Mouse (Mus musculus) liver, embryonic 15.5 days (tissue): ENCODE results near the gene Cage1. TPM values are rescaled to one million over a fixed set of nuclear protein-coding genes. Genes with fewer than 3 reads are reported as not detected.
A peak's percentile ranks its signal among the peaks of the same experiment; 100 is the strongest.

Source experiments
- ATAC-seq: fragments of 200-750 bp; cut with Nextera tagmentation; 2 replicates; pipeline ENCODE4 v1.8.0; 2017; ENCODE audit warnings: moderate number of reproducible peaks, mild to moderate bottlenecking, moderate library complexity; ENCODE audit not compliant: insufficient read depth
- H3K27ac ChIP-seq: fragments of 300-500 bp; sonication (generic); replicated peaks from 2 replicates; pipeline ENCODE4 v1.5.1; 2015; ENCODE audit warnings: mild to moderate bottlenecking, inconsistent platforms
- H3K27me3 ChIP-seq: fragments of 300-500 bp; sonication (generic); 2 replicates; pipeline ENCODE4 v1.6.1; 2015; ENCODE audit warnings: mild to moderate bottlenecking, inconsistent platforms
- H3K36me3 ChIP-seq: fragments of 300-500 bp; sonication (generic); replicated peaks from 2 replicates; pipeline ENCODE4 v1.6.1; 2015; ENCODE audit warnings: moderate library complexity, mild to moderate bottlenecking, inconsistent platforms
- H3K4me1 ChIP-seq: fragments of 300-500 bp; sonication (generic); replicated peaks from 2 replicates; pipeline ENCODE4 v1.6.1; 2015; ENCODE audit warnings: inconsistent platforms
- H3K4me2 ChIP-seq: fragments of 300-500 bp; sonication (generic); 2 replicates; pipeline ENCODE4 v1.6.1; 2015; ENCODE audit warnings: moderate library complexity, mild to moderate bottlenecking, inconsistent platforms
- H3K4me3 ChIP-seq: fragments of 300-500 bp; sonication (generic); replicated peaks from 2 replicates; pipeline ENCODE4 v1.5.1; 2015; ENCODE audit warnings: mild to moderate bottlenecking, inconsistent platforms
- H3K9ac ChIP-seq: fragments of 300-500 bp; sonication (generic); 2 replicates; pipeline ENCODE4 v1.6.1; 2015; ENCODE audit warnings: moderate library complexity, mild to moderate bottlenecking, inconsistent platforms
- H3K9me3 ChIP-seq: fragments of 300-500 bp; sonication (generic); replicated peaks from 2 replicates; pipeline ENCODE4 v1.6.1; 2016; ENCODE audit warnings: inconsistent platforms
- WGBS: fragments of 180-500 bp; shearing (Covaris S2); methylation state at CpG from one replicate; pipeline ENCODE4 v1.1.7; 2015; ENCODE audit warnings: mixed read lengths; ENCODE audit not compliant: insufficient replicate concordance; 5-methylcytosine and 5-hydroxymethylcytosine counted together
- polyA plus RNA-seq: library from polyadenylated mRNA; unstranded; fragments of >200 nt; fragmentation: Nextera tagmentation; extraction: Ambion mirVana; gene quantifications from 2 replicates; pipeline ENCODE4 v1.2.1, GENCODE M21; 2015

Gene Cage1
- polyA plus RNA-seq, 1 experiment from 2014 or later = 0.30 TPM

- H3K36me3 ChIP-seq = no peaks in the 10 kb centered on the region
- H3K9ac ChIP-seq = no peak overlapping the region
- H3K4me1 ChIP-seq = peaks cover 53% of the 10 kb centered on the region
- H3K27me3 ChIP-seq = no peaks in the 10 kb centered on the region
- no peaks in the 10 kb centered on the region for H3K9me3 ChIP-seq
- H3K4me2 ChIP-seq = peak overlapping the region; percentile 79
- peak overlapping the region; percentile 83 for H3K27ac ChIP-seq
- no peak overlapping the region for H3K4me3 ChIP-seq
- no peak for ATAC-seq
- 73% methylated on average over 15 of the region's 15 CpGs for WGBS
Measured at GRCm38 (mm10) chr13:37966256-37967051, 70.4 kb downstream of the Cage1 start.

DNA sequence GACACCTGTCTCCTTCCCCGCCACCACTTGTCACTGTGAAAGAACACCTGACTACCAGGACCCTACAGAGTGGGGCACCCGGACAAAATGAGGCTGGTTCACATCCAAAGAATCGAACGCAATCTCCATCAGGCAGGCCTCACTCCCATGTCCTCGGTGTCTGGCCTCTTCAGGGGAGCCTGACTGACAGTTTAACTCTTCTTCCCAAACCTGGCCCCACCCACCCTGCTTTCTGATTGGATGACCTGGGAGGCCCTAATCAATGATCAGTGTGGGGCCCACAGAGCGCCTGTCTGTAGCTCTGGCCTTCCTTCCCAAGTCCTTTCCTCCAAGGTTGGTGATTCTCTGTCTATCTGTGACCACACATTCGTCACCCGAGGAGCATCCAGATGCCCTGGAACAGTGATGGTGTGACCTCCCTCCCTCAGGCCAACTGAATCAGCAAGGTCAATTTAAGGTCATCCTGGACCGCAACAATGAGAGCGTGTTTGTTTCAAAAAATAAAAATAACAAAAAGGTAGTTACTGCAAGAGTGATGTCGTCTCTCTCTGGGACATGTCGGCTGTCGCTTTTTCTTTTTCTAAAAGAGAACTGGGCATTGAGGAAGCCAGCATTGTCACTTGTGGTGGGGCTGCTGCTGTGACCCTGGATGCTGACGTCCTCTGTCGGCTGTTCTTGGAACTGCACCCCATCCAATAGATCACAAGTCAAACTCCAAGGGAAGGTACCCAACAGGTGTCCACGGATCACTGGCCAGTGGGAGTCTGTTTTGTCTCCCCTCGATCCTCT, 71.5 kb downstream of the Cage1 start:
- peak overlapping the region; percentile 79 for H3K4me2 ChIP-seq
- H3K4me3 ChIP-seq = peak overlapping the region; percentile 59
- 24% methylated on average over 17 of the region's 17 CpGs for WGBS
- ATAC-seq = peak; percentile 94
- peak overlapping the region; percentile 47; the same call in 1 of the 2 replicates for H3K9ac ChIP-seq
- peak overlapping the region; percentile 83 for H3K27ac ChIP-seq
- peaks cover 56% of the 10 kb centered on the region for H3K4me1 ChIP-seq
- no peaks in the 10 kb centered on the region for H3K36me3 ChIP-seq
- no peaks in the 10 kb centered on the region for H3K9me3 ChIP-seq
- no peaks in the 10 kb centered on the region for H3K27me3 ChIP-seq

DNA sequence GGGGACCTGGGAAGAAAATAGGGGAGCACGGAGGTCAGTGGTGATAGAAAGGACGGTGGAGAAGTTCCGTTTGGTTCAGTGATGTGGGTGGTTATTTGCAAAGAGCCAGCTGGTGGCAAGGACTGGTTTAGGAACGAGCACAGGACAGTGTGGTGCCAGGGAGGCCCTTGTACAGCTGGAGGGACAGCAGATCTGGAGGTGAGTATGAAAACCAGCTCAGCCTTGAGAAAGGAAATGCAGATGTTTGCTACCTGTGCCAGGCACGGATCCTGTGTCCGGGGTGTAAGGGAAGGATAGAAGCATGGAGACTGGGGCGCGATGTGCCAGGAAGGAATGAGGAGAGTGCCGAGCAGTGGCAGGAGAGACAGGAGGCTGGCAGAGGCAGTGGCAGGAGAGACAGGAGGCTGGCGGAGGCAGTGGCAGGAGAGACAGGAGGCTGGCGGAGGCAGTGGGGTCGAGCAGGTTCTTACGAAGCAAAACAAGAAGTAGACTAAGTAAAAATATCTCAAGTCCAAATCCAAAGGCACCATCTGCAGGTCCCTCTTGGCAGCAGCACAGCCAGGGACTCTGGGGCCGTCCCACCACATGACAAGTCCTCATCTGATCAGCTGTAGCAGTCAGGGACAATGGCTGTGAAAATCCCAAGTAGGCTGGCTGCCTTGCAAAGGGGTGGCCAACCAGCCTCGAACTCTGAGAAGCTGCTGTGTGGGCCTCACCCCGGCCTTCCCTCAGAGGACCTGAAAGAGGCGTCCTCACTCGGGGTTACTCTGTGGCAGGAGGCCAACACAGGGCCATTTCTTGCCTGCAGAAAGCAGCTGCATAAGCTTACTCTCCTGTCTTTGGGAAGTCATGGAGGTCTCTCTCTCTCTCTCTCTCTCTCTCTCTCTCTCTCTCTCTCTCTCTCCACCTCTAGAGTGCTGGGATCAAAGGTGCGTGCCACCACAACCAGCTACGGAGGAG, 72.5 kb downstream of the Cage1 start:
- ATAC-seq = peak; percentile 28; the same call in 1 of the 2 replicates
- H3K9ac ChIP-seq = peak overlapping the region; percentile 47; the same call in 1 of the 2 replicates
- 43% methylated on average over 20 of the region's 20 CpGs for whole genome bisulfite sequencing
- H3K36me3 ChIP-seq = no peaks in the 10 kb centered on the region
- H3K27ac ChIP-seq = peak overlapping the region; percentile 83
- no peaks in the 10 kb centered on the region for H3K9me3 ChIP-seq
- H3K4me3 ChIP-seq = peak overlapping the region; percentile 59
- H3K27me3 ChIP-seq = no peaks in the 10 kb centered on the region
- peak overlapping the region; percentile 79 for H3K4me2 ChIP-seq
- peaks cover 63% of the 10 kb centered on the region for H3K4me1 ChIP-seq

DNA sequence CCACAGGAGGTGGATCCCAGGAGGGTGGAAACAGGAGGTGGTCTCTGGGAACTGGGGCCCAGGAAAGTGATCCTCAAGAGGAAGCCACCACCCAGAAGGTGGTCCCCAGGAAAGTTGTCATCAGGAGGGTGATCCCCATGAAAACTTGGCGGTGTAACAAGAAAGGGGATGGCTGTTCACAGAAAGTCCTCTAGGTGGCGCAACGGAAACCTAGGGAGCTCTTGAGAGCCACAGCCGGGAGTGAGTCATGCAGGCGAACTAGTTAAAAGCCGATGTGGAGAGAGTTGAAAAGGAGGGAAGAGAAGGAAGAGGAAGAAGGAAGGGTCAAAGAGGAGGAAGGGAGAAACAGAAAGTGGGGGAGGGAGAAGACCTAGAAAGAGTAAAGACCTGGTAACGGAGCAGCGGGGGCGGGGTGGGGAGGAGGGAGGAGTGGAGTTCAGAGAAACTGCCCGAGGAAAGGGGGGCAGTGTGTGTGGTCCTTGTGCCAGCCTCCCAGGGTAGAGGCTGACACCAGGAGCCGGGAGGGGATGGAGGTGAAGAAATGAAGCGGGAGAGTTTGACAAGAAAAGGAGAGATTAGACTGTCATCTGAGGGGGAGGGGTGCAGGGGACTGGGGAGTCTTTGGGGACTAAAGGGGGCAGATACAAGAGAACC, 73.4 kb downstream of the Cage1 start:
- Histone ChIP-seq H3K27me3 (no peaks in the 10 kb centered on the region), H3K27ac (peak overlapping the region; percentile 83), H3K9me3 (no peaks in the 10 kb centered on the region), H3K9ac (peak overlapping the region; percentile 47; the same call in 1 of the 2 replicates), H3K4me2 (peak overlapping the region; percentile 79), H3K4me1 (peaks cover 67% of the 10 kb centered on the region), H3K4me3 (peak overlapping the region; percentile 59), H3K36me3 (no peaks in the 10 kb centered on the region)
- 3% methylated on average over 12 of the region's 12 CpGs for WGBS
- ATAC-seq = no peak

- 77% methylated on average over 9 of the region's 9 CpGs for WGBS
Measured at GRCm38 (mm10) chr13:37962541-37962940, 74.3 kb downstream of the Cage1 start.

GRCm38 (mm10) chr13:37959936-37960335, 76.9 kb downstream of the Cage1 start:
- WGBS = 73% methylated on average over 7 of the region's 7 CpGs
- Histone ChIP-seq H3K4me1 (peaks cover 52% of the 10 kb centered on the region), H3K9me3 (no peaks in the 10 kb centered on the region), H3K27ac (no peak overlapping the region), H3K4me2 (no peak overlapping the region), H3K9ac (no peak overlapping the region), H3K27me3 (no peaks in the 10 kb centered on the region), H3K4me3 (no peak overlapping the region), H3K36me3 (no peaks in the 10 kb centered on the region)
- no peak for ATAC-seq

More at GRCm38 (mm10) chr13:37962541-37962940, 74.3 kb downstream of the Cage1 start:
- H3K4me3 ChIP-seq = no peak overlapping the region
- no peaks in the 10 kb centered on the region for H3K9me3 ChIP-seq
- ATAC-seq = no peak
- no peak overlapping the region for H3K9ac ChIP-seq
- no peaks in the 10 kb centered on the region for H3K27me3 ChIP-seq
- H3K36me3 ChIP-seq = no peaks in the 10 kb centered on the region
- no peak overlapping the region for H3K4me2 ChIP-seq
- H3K4me1 ChIP-seq = peaks cover 74% of the 10 kb centered on the region
- no peak overlapping the region for H3K27ac ChIP-seq

- Histone ChIP-seq H3K4me2 (no peak overlapping the region; the same call in 1 of the 2 replicates), H3K4me1 (peaks cover 49% of the 10 kb centered on the region), H3K36me3 (no peaks in the 10 kb centered on the region), H3K4me3 (no peak overlapping the region), H3K27ac (peak overlapping the region; percentile 64), H3K9ac (no peak overlapping the region), H3K9me3 (no peaks in the 10 kb centered on the region), H3K27me3 (no peaks in the 10 kb centered on the region)
- WGBS = 61% methylated on average over 15 of the region's 15 CpGs
- ATAC-seq = no peak
Measured at GRCm38 (mm10) chr13:37959239-37959907, 77.5 kb downstream of the Cage1 start.

DNA sequence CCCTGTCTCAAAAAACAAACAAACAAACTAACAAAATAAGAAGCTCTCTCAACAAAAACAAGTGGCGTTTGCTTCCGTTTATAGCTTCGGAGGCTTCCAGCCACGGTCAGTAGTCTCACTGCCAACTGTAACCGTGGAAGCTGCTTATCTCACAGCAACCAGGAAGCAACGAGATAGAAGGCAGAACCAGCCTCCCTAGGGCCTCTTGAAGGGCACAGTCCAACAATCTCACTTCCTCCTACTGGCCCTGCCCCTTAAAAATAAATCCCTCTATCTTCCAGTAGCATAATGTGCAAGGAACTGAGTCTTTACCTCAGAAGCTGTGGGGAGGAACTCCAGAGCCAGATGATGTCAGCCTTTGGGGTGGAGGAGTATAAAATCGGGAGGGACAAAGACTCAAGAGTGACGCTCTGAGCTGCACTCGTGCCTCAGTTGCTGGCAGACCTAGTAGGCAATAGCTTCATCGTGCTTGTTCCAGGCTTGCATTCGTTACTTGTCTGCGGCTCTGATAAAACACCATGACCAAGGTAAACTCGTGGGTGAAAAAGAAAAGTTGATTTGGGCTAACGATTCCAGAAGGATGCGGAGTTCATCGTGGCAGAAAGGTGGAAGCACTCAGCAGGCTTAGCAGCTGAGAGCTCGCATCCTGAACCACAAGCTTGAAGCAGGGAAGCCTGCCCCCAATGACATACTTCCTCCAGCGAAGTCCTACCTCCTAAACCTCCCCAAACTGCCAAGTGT, 78.2 kb downstream of the Cage1 start:
- 0 out of 2 replicates have a peak overlapping the region, but pooled peaks have one; percentile 5 for H3K4me2 ChIP-seq
- H3K9me3 ChIP-seq = no peaks in the 10 kb centered on the region
- ATAC-seq = peak; percentile 66
- H3K36me3 ChIP-seq = no peaks in the 10 kb centered on the region
- no peak overlapping the region for H3K4me3 ChIP-seq
- peak overlapping the region; percentile 64 for H3K27ac ChIP-seq
- H3K4me1 ChIP-seq = peaks cover 44% of the 10 kb centered on the region
- 50% methylated on average over 18 of the region's 18 CpGs for WGBS
- no peak overlapping the region for H3K9ac ChIP-seq
- H3K27me3 ChIP-seq = no peaks in the 10 kb centered on the region
